Mouse (Mus musculus): ENCODE measurements at regions not wholly inside any gene's neighbourhood (a gene's known extent, or its start where the extent isn't known, plus 50 kb on each side); places are given as distances from the start of the nearest gene placed in this dataset.

DNA sequence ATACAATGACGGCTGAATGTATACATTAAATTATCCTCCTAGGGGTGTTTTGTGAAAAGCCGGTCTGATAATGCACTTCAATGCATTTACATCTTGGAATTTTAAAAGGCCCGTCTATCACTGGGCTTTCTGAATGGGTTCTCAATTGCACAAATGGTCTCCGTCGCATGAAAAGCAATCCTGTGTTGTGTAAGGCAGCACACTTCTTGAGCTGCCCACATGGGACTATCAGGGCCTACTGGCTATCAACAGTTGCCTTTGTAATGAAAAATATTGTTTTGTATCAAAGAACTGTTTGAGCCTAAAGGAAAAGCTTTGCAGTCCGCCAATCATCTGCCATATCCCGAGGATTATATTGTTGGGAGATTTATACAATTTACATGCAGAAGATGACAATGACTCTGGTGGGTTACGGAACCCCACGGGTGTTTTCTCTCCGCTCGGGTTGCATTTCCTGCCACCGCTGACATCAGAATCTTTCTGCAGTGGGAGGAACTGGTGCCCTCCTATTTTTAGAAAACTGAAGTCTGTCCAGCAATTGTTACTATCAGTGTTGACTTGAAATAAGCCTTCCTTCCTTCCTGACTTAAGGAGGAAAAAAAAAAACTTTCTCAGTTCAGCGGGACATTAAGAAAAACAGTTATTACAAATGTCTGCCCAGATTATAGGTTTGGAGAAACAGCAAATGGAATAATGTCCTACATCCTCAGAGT lies 118.7 kb downstream of the Tmem26 start:
- Histone ChIP-seq H3K27me3 (replicated peaks; ENCODE audit: control insufficient read depth, insufficient read depth, low read length) (no peaks in the 10 kb centered on the region), H3K4me3 (ENCODE audit: low read depth, low read length) (no peak overlapping the region), H3K4me2 (replicated peaks; ENCODE audit: low read depth) (no peak overlapping the region), H3K9me3 (ENCODE audit: control insufficient read depth) (no peaks in the 10 kb centered on the region), H3K36me3 (ENCODE audit: control insufficient read depth, insufficient read depth) (no peaks in the 10 kb centered on the region), H3K9ac (ENCODE audit: low read depth, low read length) (no peak overlapping the region), H3K27ac (ENCODE audit: low read depth, low read length) (no peak overlapping the region), H3K4me1 (replicated peaks; ENCODE audit: control insufficient read depth, insufficient read depth, low read length) (no peaks in the 10 kb centered on the region)
- no peak for TF ChIP-seq CTCF (IDR thresholded peaks at IDR 0.05; ENCODE audit: low read depth)
- no peak for ATAC-seq
- WGBS, result 53% methylated on average over 13 of the region's 13 CpGs

DNA sequence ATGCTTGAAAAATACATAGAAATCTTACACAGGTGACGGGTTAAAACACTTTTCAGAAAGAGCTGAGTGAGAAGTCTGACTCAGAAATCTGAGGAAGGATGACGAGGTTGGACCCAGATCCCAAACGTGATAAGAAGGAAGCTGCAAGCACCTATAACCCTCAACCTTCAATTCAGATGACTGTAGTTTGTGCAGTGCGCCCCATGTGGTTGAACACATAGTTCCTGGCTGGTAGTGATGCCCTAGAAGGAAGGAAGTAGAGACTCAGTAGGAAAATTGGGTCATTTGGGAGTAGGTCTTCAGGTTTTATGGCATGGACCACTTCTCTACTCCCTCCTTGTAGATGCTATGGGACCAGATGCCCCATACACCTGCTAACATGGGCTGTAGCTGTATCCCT lies 120.6 kb downstream of the Tmem26 start:
- Histone ChIP-seq H3K9ac (ENCODE audit: low read depth, low read length) (no peak overlapping the region), H3K27ac (ENCODE audit: low read depth, low read length) (no peak overlapping the region), H3K4me3 (ENCODE audit: low read depth, low read length) (no peak overlapping the region), H3K27me3 (replicated peaks; ENCODE audit: control insufficient read depth, insufficient read depth, low read length) (no peaks in the 10 kb centered on the region), H3K36me3 (ENCODE audit: control insufficient read depth, insufficient read depth) (no peaks in the 10 kb centered on the region), H3K4me2 (replicated peaks; ENCODE audit: low read depth) (no peak overlapping the region), H3K4me1 (replicated peaks; ENCODE audit: control insufficient read depth, insufficient read depth, low read length) (no peaks in the 10 kb centered on the region), H3K9me3 (ENCODE audit: control insufficient read depth) (no peaks in the 10 kb centered on the region)
- ATAC-seq, result no peak
- 82% methylated on average over 4 of the region's 4 CpGs for WGBS
- TF ChIP-seq CTCF (IDR thresholded peaks at IDR 0.05; ENCODE audit: low read depth), result no peak

DNA sequence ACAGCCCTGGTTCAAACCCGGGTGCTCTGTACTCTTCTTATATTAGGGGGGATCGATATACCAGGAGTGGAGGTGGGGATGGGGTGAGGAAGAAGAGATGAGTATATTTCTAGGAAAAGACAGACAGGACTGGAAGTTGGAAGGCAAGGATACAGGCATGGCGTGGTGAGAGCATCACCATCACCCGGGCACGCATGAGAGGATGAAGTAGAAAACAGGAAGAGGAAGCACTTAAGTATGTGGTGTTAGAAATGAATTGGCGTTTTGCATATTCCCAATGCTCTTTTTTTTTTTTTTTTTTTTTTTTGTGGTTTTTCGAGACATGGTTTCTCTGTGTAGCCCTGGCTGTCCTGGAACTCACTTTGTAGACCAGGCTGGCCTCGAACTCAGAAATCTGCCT lies 121.2 kb downstream of the Tmem26 start:
- ATAC-seq, result no peak
- no peaks in the 10 kb centered on the region for H3K27me3 ChIP-seq (replicated peaks; ENCODE audit: control insufficient read depth, insufficient read depth, low read length)
- H3K9me3 ChIP-seq (ENCODE audit: control insufficient read depth), result no peaks in the 10 kb centered on the region
- no peak for TF ChIP-seq CTCF (IDR thresholded peaks at IDR 0.05; ENCODE audit: low read depth)
- no peaks in the 10 kb centered on the region for H3K4me1 ChIP-seq (replicated peaks; ENCODE audit: control insufficient read depth, insufficient read depth, low read length)
- no peak overlapping the region for H3K4me2 ChIP-seq (replicated peaks; ENCODE audit: low read depth)
- no peak overlapping the region for H3K27ac ChIP-seq (ENCODE audit: low read depth, low read length)
- H3K4me3 ChIP-seq (ENCODE audit: low read depth, low read length), result no peak overlapping the region
- no peak overlapping the region for H3K9ac ChIP-seq (ENCODE audit: low read depth, low read length)
- no peaks in the 10 kb centered on the region for H3K36me3 ChIP-seq (ENCODE audit: control insufficient read depth, insufficient read depth)
- WGBS, result 90% methylated on average over 7 of the region's 8 CpGs

DNA sequence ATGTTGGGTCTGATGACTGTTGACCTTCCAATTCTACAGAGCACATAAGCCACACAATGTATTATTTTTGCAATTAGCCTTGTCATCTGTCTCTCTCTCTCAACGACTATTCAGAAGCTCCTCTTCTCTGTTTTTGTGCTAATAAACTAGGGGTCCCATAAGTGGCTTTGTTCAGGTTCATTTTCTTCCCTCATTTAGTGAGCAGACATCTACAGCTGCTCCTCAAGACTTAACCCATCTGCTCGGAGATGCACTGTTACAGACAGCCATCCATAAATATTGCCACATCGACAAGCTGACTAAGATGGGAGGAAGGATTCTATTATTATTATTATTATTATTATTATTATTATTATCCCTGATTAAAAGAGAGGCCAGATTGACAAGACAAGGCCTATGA lies 127.7 kb downstream of the Tmem26 start:
- Histone ChIP-seq H3K4me3 (ENCODE audit: low read depth, low read length) (no peak overlapping the region), H3K4me1 (replicated peaks; ENCODE audit: control insufficient read depth, insufficient read depth, low read length) (no peaks in the 10 kb centered on the region), H3K36me3 (ENCODE audit: control insufficient read depth, insufficient read depth) (no peaks in the 10 kb centered on the region), H3K27me3 (replicated peaks; ENCODE audit: control insufficient read depth, insufficient read depth, low read length) (no peaks in the 10 kb centered on the region), H3K4me2 (replicated peaks; ENCODE audit: low read depth) (no peak overlapping the region), H3K27ac (ENCODE audit: low read depth, low read length) (no peak overlapping the region), H3K9me3 (ENCODE audit: control insufficient read depth) (no peaks in the 10 kb centered on the region), H3K9ac (ENCODE audit: low read depth, low read length) (no peak overlapping the region)
- ATAC-seq, result no peak
- WGBS, result 76% methylated on average over 3 of the region's 3 CpGs
- no peak for TF ChIP-seq CTCF (IDR thresholded peaks at IDR 0.05; ENCODE audit: low read depth)

DNA sequence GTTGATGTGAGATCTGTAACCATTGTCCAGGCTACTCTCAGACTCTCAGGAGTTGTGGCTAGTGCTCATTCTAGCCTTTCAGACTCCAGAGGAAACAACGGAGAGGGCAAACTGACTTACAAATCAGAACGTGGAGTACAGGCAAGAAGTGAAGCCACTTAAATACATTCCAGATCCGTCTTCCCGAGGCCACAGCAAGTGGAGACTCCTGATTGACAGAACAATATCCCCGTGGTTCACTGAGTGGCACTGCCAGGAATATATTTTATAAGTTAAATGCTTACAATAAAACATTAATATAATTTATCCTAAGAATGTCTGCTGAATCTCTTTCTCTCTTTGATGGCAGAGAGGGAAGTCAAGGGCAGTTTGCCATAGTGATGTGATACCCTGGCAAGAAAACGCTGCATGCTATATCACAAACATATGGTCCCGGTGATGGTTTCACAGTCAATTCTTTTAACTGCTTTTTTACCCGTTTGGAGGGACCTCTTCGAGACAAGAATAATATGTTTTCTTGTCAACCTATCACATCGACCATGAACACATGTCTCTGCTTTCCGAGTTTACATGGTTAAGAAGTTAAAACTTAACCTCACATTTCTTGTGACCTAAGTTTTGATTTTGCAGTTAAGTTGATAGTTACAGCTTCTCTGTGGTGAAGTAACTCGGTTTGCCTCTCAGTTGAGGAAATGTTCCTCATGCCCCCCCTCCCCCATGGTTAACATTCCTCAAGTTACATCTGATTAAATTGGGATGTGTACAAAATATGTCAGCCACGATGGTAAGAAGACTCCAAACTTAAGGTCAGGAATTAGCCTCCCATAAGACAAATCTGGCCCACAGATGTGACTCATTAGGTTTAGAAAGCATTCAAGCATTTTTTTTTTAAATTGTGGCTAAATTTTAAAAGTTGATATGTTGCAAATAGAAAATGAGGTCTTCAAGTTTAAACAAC lies 132.8 kb downstream of the Tmem26 start:
- 67% methylated on average over 13 of the region's 13 CpGs for WGBS
- Histone ChIP-seq H3K36me3 (ENCODE audit: control insufficient read depth, insufficient read depth) (no peaks in the 10 kb centered on the region), H3K4me1 (replicated peaks; ENCODE audit: control insufficient read depth, insufficient read depth, low read length) (no peaks in the 10 kb centered on the region), H3K4me2 (replicated peaks; ENCODE audit: low read depth) (no peak overlapping the region), H3K9me3 (ENCODE audit: control insufficient read depth) (no peaks in the 10 kb centered on the region), H3K27ac (ENCODE audit: low read depth, low read length) (no peak overlapping the region), H3K4me3 (ENCODE audit: low read depth, low read length) (no peak overlapping the region), H3K9ac (ENCODE audit: low read depth, low read length) (no peak overlapping the region), H3K27me3 (replicated peaks; ENCODE audit: control insufficient read depth, insufficient read depth, low read length) (no peaks in the 10 kb centered on the region)
- TF ChIP-seq CTCF (IDR thresholded peaks at IDR 0.05; ENCODE audit: low read depth), result no peak
- no peak for ATAC-seq

DNA sequence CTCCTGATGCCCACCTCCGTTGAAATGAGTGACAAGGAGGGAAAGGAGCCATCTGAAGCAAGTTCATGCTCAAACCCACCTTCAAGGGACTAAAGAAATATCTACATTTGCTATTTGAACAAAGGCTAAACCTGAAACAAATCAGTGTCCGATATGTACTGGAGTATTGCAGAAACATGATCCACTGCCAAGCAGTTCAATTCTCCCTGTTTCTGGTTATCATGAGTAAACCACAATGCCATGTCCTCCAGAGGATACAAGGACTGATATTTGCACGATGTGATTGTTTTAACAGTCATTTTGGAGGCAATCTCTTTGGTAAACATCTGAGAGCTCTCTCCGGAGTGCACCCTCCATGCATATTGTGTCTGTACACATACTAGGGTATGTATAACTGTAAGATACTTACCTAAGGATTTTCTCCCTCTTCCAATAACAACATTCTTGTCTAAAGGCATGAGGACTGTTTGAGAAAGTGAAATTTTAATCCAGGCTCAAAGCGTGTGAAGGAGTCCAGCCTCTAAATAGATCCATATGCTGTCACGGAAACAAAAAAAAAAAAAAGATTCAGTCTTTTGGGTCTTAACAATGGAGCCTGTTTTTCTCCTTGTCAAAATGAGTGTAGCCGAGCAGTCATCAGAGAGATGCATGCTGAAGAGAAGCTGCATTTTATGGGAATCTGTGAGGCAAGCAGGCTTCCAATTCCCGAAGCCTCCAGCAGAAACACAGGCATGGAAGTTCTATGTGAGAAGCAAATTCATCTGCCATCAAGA lies 141.3 kb downstream of the Tmem26 start:
- WGBS, result 63% methylated on average over 8 of the region's 8 CpGs
- no peaks in the 10 kb centered on the region for H3K36me3 ChIP-seq (ENCODE audit: control insufficient read depth, insufficient read depth)
- H3K9me3 ChIP-seq (ENCODE audit: control insufficient read depth), result no peaks in the 10 kb centered on the region
- H3K27ac ChIP-seq (ENCODE audit: low read depth, low read length), result no peak overlapping the region
- ATAC-seq, result no peak
- no peak overlapping the region for H3K9ac ChIP-seq (ENCODE audit: low read depth, low read length)
- H3K4me1 ChIP-seq (replicated peaks; ENCODE audit: control insufficient read depth, insufficient read depth, low read length), result no peaks in the 10 kb centered on the region
- no peaks in the 10 kb centered on the region for H3K27me3 ChIP-seq (replicated peaks; ENCODE audit: control insufficient read depth, insufficient read depth, low read length)
- TF ChIP-seq CTCF (IDR thresholded peaks at IDR 0.05; ENCODE audit: low read depth), result no peak
- H3K4me2 ChIP-seq (replicated peaks; ENCODE audit: low read depth), result no peak overlapping the region
- H3K4me3 ChIP-seq (ENCODE audit: low read depth, low read length), result no peak overlapping the region

Measured in intestine, postnatal 0 days (tissue).